Mouse (Mus musculus): ENCODE data around the gene Scamp4. TPM values are rescaled to one million over a fixed set of nuclear protein-coding genes. Genes with fewer than 3 reads are reported as not detected.
A peak's percentile ranks its signal among the peaks of the same experiment; 100 is the strongest.
"Not testable (repeated sequence)": the region's sequence is repeated elsewhere in the genome, so short reads cannot be mapped to it uniquely, and the experiment has no call there.

Scamp4 gene
- polyA plus RNA-seq, 1 experiment from 2014 or later, result 63.7 TPM

DNA sequence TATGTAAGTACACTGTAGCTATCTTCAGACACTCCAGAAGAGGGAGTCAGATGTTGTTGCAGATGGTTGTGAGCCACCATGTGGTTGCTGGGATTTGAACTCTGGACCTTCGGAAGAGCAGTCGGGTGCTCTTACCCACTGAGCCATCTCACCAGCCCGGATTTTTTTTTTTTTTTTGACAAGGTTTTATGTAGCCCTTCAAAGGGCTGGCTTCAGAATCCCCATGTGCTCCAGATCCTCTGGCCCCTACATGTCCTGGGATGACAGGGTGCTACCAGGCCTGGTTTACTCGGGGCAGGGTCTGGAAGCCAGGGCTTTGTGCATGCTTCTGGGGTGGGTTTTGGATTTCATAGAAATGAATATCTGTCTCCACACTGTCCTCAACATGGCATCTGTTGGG lies 3.0 kb downstream of the Scamp4 start, which contains the start of gene Gm49322:
Gene Gm49322, plus strand, starts transcription at position 301 of the 400 bp plus-strand sequence.
- Histone ChIP-seq H3K4me1 (peaks cover 23% of the 10 kb centered on the region), H3K36me3 (replicated peaks) (peaks cover 47% of the 10 kb centered on the region)
- H3K9ac ChIP-seq; H3K4me2 ChIP-seq; H3K4me3 ChIP-seq (replicated peaks); H3K27ac ChIP-seq; H3K27me3 ChIP-seq; H3K9me3 ChIP-seq; ATAC-seq (ENCODE audit: low FRiP score): not testable (repeated sequence)
- WGBS, result 94% methylated on average over 4 of the region's 4 CpGs

DNA sequence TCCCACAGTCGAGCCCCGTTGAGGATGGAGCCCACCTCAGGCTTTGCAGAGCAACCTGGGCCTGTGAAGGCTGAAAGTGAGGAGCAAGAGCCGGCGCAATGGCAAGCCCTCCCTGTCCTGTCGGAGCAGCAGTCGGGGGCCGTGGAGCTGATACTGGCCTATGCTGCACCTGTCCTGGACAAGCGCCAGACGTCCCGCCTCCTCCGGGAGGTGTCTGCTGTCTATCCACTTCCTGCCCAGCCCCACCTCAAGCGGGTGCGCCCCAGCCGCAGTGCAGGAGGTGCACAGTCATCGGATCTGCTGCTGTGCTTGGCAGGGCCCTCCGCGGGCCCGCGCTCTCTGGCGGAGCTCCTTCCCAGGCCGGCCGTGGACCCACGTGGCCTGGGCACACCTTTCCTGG lies 3.6 kb downstream of the Scamp4 start:
- H3K4me3 ChIP-seq (replicated peaks), result no peak overlapping the region
- H3K4me1 ChIP-seq, result peaks cover 23% of the 10 kb centered on the region
- peaks cover 50% of the 10 kb centered on the region for H3K36me3 ChIP-seq (replicated peaks)
- ATAC-seq (ENCODE audit: low FRiP score), result no peak
- no peaks in the 10 kb centered on the region for H3K27me3 ChIP-seq
- H3K4me2 ChIP-seq, result no peak overlapping the region
- H3K9me3 ChIP-seq, result no peaks in the 10 kb centered on the region
- H3K27ac ChIP-seq, result no peak overlapping the region
- WGBS, result 94% methylated on average over 23 of the region's 23 CpGs
- H3K9ac ChIP-seq, result no peak overlapping the region

DNA sequence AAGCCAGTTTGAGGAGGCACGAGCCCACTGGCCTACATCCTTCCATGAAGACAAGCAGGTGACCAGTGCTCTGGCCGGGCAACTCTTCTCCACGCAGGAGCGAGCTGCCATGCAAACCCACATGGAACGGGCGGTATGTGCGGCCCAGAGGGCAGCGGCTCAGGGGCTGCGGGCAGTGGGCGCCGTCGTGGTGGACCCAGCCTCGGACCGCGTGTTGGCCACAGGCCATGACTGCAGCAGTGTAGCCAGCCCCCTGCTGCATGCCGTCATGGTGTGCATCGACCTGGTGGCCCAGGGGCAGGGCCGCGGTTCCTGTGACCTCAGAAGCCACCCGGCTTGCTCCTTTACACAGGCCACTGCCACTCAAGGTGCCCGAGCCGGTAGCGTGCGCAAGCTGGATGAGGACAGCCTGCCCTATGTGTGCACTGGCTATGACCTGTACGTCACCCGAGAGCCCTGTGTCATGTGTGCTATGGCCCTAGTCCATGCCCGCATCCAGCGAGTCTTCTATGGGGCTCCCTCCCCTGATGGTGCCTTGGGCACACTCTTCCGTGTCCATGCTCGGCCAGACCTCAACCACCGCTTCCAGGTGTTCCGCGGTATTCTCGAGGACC lies 4.2 kb downstream of the Scamp4 start:
- H3K4me2 ChIP-seq, result no peak overlapping the region
- no peak overlapping the region for H3K4me3 ChIP-seq (replicated peaks)
- H3K27ac ChIP-seq, result no peak overlapping the region
- H3K9ac ChIP-seq, result no peak overlapping the region
- no peaks in the 10 kb centered on the region for H3K27me3 ChIP-seq
- WGBS, result 96% methylated on average over 34 of the region's 34 CpGs
- H3K9me3 ChIP-seq, result no peaks in the 10 kb centered on the region
- peaks cover 23% of the 10 kb centered on the region for H3K4me1 ChIP-seq
- ATAC-seq (ENCODE audit: low FRiP score), result no peak
- H3K36me3 ChIP-seq (replicated peaks), result peaks cover 55% of the 10 kb centered on the region

- Histone ChIP-seq H3K36me3 (replicated peaks) (peaks cover 70% of the 10 kb centered on the region), H3K4me1 (peaks cover 15% of the 10 kb centered on the region), H3K4me2 (no peak overlapping the region), H3K9me3 (no peaks in the 10 kb centered on the region), H3K9ac (no peak overlapping the region), H3K27me3 (no peaks in the 10 kb centered on the region), H3K4me3 (replicated peaks) (no peak overlapping the region), H3K27ac (no peak overlapping the region)
- WGBS, result 100% methylated on average over 3 of the region's 3 CpGs
- ATAC-seq (ENCODE audit: low FRiP score), result no peak
Measured at GRCm38 (mm10) chr10:80608435-80608834, 5.8 kb downstream of the Scamp4 start.

DNA sequence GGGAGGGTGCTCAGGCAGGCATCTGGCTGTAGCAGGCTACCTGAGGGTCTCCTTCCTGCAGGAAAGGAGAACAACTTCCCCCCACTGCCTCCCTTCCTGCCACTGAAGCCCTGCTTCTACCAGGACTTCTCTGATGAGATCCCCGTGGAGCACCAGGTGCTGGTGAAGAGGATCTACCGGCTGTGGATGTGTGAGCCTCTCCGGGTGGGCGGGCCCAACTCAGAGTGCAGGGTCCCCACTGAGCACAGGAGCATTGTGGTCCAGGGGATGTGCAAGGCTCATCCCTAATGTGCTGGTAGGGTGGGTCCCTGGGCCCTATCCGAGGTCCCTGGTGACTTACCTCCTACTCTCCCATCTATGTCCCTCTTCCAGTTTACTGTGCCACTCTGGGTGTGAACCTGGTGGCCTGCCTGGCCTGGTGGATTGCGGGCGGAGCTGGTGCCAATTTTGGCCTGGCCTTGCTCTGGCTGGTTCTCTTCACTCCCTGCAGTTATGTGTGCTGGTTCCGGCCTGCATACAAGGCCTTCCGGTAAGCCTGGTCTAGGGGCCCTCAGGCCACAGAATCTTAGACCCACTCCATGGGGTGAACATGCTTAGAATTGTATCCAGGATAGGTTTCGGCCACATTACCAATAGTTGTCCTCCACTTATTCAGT lies 6.7 kb downstream of the Scamp4 start:
- 90% methylated on average over 10 of the region's 10 CpGs for WGBS
- Histone ChIP-seq H3K27me3 (no peaks in the 10 kb centered on the region), H3K9me3 (no peaks in the 10 kb centered on the region), H3K9ac (no peak overlapping the region), H3K4me1 (peaks cover 5% of the 10 kb centered on the region), H3K27ac (no peak overlapping the region), H3K36me3 (replicated peaks) (peaks cover 77% of the 10 kb centered on the region), H3K4me3 (replicated peaks) (no peak overlapping the region), H3K4me2 (no peak overlapping the region)
- ATAC-seq (ENCODE audit: low FRiP score), result no peak

GRCm38 (mm10) chr10:80610116-80610785 lies 7.6 kb downstream of the Scamp4 start:
- Histone ChIP-seq H3K27me3 (no peaks in the 10 kb centered on the region), H3K4me3 (replicated peaks) (no peak overlapping the region), H3K4me1 (peaks cover under 1% of the 10 kb centered on the region; the same call in 1 of the 2 replicates), H3K9me3 (no peaks in the 10 kb centered on the region), H3K36me3 (replicated peaks) (peaks cover 86% of the 10 kb centered on the region), H3K9ac (no peak overlapping the region), H3K4me2 (no peak overlapping the region), H3K27ac (no peak overlapping the region)
- 96% methylated on average over 9 of the region's 9 CpGs for WGBS
- no peak for ATAC-seq (ENCODE audit: low FRiP score)

DNA sequence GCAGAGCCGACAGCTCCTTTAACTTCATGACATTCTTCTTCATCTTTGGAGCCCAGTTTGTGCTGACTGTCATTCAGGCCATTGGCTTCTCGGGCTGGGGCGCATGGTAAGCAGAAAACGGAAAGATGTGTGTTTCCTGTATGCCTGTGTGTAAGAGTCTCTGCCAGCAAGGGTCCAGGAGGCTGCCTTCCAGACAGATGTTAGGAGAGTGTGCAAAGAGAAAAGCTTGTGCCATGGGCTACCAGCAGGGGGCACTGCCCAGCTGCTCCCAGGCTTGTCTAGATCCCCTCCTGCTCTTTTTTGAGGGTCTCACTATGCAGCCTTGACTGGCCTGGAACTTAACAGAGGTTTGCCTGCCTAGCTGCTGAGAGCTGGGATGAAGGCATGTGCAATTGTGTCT lies 8.4 kb downstream of the Scamp4 start:
- no peaks in the 10 kb centered on the region for H3K4me1 ChIP-seq
- H3K27me3 ChIP-seq, result no peaks in the 10 kb centered on the region
- H3K9ac ChIP-seq, result no peak overlapping the region
- no peak overlapping the region for H3K4me3 ChIP-seq (replicated peaks)
- H3K36me3 ChIP-seq (replicated peaks), result peaks cover 93% of the 10 kb centered on the region
- WGBS, result 77% methylated on average over 4 of the region's 4 CpGs
- no peaks in the 10 kb centered on the region for H3K9me3 ChIP-seq
- H3K4me2 ChIP-seq, result no peak overlapping the region
- ATAC-seq (ENCODE audit: low FRiP score), result peak; percentile 25; the same call in 1 of the 2 replicates
- H3K27ac ChIP-seq, result no peak overlapping the region

- WGBS, result 99% methylated on average over 3 of the region's 3 CpGs
Measured at GRCm38 (mm10) chr10:80611905-80612304, 9.2 kb downstream of the Scamp4 start.

GRCm38 (mm10) chr10:80613821-80614220 lies 11.1 kb downstream of the Scamp4 start:
- Histone ChIP-seq H3K4me1 (no peaks in the 10 kb centered on the region), H3K36me3 (replicated peaks) (peaks cover 67% of the 10 kb centered on the region), H3K4me2 (no peak overlapping the region), H3K9me3 (no peaks in the 10 kb centered on the region), H3K4me3 (replicated peaks) (no peak overlapping the region), H3K27me3 (no peaks in the 10 kb centered on the region), H3K27ac (no peak overlapping the region), H3K9ac (no peak overlapping the region)
- ATAC-seq (ENCODE audit: low FRiP score), result no peak
- 90% methylated on average over 3 of the region's 3 CpGs for WGBS

More at GRCm38 (mm10) chr10:80611905-80612304, 9.2 kb downstream of the Scamp4 start:
- ATAC-seq (ENCODE audit: low FRiP score), result no peak
- Histone ChIP-seq H3K36me3 (replicated peaks) (peaks cover 86% of the 10 kb centered on the region), H3K4me3 (replicated peaks) (no peak overlapping the region), H3K4me1 (no peaks in the 10 kb centered on the region), H3K27ac (no peak overlapping the region), H3K4me2 (no peak overlapping the region), H3K9ac (no peak overlapping the region), H3K9me3 (no peaks in the 10 kb centered on the region), H3K27me3 (no peaks in the 10 kb centered on the region)

- Histone ChIP-seq H3K9ac (no peak overlapping the region), H3K27me3 (no peaks in the 10 kb centered on the region), H3K4me3 (replicated peaks) (no peak overlapping the region), H3K36me3 (replicated peaks) (peaks cover 62% of the 10 kb centered on the region), H3K9me3 (no peaks in the 10 kb centered on the region), H3K4me1 (no peaks in the 10 kb centered on the region), H3K4me2 (no peak overlapping the region), H3K27ac (no peak overlapping the region)
- WGBS, result 90% methylated on average over 6 of the region's 6 CpGs
- ATAC-seq (ENCODE audit: low FRiP score), result no peak
Measured at GRCm38 (mm10) chr10:80614351-80614750, 11.7 kb downstream of the Scamp4 start.

DNA sequence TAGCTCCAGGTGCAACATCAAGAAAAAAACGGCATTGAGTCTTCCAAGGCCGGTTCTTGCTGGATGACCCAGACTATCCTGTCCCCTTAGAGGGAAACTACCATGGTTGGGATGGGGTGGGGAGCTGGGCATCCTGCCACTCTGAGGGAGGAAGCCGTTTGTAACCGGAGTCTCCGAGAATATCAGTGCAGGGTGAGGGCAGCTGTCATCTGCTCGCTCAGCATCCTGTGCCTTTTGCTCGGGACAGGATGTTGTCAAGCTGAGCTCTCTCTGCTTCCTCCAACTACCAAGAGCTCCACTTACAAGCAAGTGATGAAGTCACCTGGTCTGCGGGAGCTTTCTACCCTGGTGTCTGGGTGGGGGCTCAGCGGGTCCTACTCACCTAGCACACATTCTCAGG lies 15.5 kb downstream of the Scamp4 start:
- ATAC-seq (ENCODE audit: low FRiP score), result no peak
- Histone ChIP-seq H3K9ac (no peak overlapping the region), H3K36me3 (replicated peaks) (peaks cover 28% of the 10 kb centered on the region), H3K9me3 (no peaks in the 10 kb centered on the region), H3K4me1 (peaks cover 8% of the 10 kb centered on the region), H3K4me2 (no peak overlapping the region), H3K4me3 (replicated peaks) (no peak overlapping the region), H3K27ac (no peak overlapping the region), H3K27me3 (no peaks in the 10 kb centered on the region)
- 88% methylated on average over 9 of the region's 9 CpGs for WGBS

GRCm38 (mm10) chr10:80619465-80620244 lies 17.0 kb downstream of the Scamp4 start:
- no peak overlapping the region for H3K9ac ChIP-seq
- H3K4me3 ChIP-seq (replicated peaks), result no peak overlapping the region
- peaks cover 15% of the 10 kb centered on the region for H3K36me3 ChIP-seq (replicated peaks)
- H3K4me1 ChIP-seq, result peaks cover 23% of the 10 kb centered on the region
- H3K27ac ChIP-seq, result no peak overlapping the region
- H3K4me2 ChIP-seq, result no peak overlapping the region
- ATAC-seq (ENCODE audit: low FRiP score), result no peak
- H3K9me3 ChIP-seq, result no peaks in the 10 kb centered on the region
- WGBS, result 31% methylated on average over 8 of the region's 8 CpGs
- H3K27me3 ChIP-seq, result no peaks in the 10 kb centered on the region
